Mouse (Mus musculus): ENCODE results near the gene Cd79b.
A peak's percentile ranks its signal among the peaks of the same experiment; 100 is the strongest.
"Not testable (repeated sequence)": the region's sequence is repeated elsewhere in the genome, so short reads cannot be mapped to it uniquely, and the experiment has no call there.

Gene Cd79b

DNA sequence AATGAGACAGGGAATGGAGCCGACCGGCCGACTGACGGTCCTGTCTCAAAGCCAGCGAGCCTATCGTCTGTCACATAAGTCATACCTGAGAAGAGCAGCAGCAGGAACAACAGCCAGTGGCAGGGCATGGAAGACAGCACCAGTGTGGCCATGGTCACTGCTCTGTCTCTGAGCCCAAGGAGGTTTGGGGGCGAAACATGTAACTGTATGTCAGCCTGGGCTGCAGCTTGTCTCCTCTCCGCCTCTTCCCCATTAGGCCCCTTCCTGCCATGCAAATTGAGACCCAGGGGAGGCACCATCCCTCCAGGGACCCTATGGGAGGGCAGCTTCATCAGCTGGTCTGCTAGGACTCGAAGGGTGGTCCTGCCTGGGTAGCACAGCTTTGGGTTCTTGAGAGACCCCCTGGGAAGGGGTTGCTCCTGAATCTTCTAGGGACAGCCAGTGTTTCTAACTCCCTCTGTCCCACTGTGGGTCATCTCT lies at the start of gene Cd79b:
Gene Cd79b, minus strand, starts transcription at position 430 of the 480 bp plus-strand sequence.
- no peak for DNase-seq

DNA sequence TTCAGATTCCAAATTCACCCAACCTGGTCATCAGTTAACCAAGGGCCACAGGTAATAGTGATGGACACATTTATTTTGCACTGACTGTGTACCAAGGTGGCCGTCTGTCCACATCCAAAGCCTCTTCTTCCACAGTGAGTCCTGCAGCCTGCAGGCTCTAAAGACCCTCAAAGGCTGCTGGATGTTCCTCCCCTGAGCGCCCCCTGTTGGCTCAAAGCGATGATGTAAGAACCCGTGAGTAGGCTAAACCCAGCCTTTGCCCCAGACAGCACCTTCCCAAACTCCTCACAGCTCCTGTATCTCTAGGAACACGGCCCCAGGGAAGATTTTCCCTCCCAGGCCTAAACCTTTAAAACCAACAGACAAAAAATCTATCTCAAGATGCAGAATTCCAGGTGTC lies 44.8 kb upstream of the Cd79b start:
- no peak for DNase-seq

GRCm38 (mm10) chr11:106355382-106356128 lies 41.0 kb upstream of the Cd79b start:
- DNase-seq = peak; percentile 58 to 70

DNA sequence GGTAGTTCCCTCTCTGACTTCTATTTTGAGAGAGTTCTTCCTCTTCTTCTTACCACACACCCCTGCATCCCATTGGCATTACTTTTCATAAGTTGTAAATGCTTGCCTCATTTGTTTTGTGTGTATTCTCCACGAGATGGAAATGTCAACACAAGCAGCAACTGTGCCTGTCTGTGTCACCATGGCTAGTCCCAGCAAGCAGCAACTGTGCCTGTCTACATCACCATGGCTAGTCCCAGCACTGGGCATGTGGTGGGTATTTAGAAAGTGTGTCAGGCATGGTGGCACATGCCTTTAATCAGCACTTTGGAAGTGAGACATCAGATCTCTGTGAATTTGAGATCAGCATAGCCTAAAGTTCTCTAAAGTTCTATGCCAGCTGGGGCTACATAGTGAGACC lies 39.6 kb upstream of the Cd79b start:
- no peak for DNase-seq

- no peak for DNase-seq
Observed at GRCm38 (mm10) chr11:106353188-106353587, 38.6 kb upstream of the Cd79b start, which contains the start of gene Scn4a. TSS of gene Scn4a (minus strand) at chr11:106353288.

DNA sequence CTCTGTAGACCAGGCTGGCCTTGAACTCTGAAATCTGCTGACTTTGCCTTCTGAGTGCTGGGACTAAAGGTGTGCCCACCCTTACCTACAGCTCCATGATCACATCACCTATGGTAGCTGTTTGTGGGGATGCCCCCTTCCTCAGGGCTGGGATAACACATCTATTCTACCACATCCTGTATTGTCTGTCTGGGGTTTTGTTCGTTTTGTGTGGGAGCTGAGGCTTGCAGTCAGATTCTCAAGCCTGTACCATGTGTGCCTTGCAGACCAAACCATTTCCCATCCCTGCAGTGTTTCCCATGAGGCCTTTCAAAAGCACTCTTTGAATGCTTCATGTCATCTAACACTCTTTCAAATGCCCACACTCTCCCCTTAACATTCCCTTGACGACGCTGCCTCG lies 37.4 kb upstream of the Cd79b start:
- no peak for DNase-seq

DNA sequence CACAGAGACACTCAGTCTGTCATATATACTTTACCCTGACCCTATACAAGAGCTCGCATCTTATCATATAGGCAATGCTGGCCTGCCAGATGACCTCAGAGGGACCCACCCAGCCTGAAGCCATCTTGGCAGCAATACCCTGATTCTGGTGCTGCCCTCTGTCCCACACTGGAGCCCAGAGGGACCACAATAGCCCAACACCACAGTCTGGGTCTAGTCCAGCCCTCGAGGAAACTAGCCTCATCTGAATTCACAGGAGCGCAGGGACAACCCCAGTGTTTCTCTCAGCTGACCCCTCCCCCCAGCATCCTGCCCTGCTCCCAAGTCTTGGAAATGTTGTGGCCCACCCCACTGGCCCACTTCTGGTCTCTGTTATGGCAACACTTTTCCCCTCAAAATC lies 36.7 kb upstream of the Cd79b start:
- no peak for DNase-seq

GRCm38 (mm10) chr11:106350853-106351252 lies 36.3 kb upstream of the Cd79b start:
- no peak for DNase-seq

GRCm38 (mm10) chr11:106349772-106350171 lies 35.2 kb upstream of the Cd79b start:
- no peak for DNase-seq

GRCm38 (mm10) chr11:106344910-106345309 lies 30.3 kb upstream of the Cd79b start:
- no peak for DNase-seq

DNA sequence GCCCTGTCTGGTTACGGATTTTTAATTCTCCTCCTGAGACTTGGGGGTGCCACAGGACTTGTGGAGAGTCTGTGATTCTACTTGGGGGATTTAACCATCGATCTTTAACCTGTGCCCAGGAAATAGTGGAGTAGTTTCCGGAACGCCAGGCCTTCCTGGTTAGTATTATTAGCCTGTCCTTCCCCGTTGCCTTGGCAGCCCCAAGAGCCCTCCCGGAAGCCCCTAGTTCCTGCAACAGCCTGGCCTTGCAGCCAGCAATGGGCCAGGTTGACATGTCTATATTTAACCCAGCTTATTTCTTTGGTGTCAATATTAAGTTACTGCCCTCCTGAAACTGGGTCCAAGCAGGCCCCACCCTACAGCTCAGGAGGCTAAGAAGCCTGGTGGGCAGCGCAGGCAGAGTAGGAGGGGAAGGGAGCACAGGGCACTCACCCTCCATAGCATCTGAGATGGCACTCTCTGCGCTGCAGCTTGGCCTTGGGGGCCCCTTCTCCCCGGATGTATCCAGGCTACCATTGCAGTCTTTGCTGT lies 26.5 kb upstream of the Cd79b start:
- no peak for DNase-seq

DNA sequence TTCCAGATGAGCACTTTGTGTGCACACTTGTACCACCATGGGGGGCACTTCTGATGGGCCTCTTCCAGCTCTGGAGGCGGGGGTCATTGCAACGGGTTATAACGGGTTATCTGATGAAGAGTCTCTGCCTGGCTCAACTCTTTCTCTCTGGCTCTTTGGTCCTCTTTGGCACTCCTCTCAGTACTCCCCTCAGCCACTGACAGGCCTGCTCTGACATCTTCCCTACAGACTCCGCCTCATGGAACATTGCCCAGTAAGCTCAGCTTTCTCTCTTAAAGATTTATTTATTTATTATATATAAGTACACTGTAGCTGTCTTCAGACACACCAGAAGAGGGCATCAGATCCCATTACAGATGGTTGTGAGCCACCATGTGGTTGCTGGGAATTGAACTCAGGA lies 24.8 kb upstream of the Cd79b start:
- not testable (repeated sequence) for DNase-seq

DNA sequence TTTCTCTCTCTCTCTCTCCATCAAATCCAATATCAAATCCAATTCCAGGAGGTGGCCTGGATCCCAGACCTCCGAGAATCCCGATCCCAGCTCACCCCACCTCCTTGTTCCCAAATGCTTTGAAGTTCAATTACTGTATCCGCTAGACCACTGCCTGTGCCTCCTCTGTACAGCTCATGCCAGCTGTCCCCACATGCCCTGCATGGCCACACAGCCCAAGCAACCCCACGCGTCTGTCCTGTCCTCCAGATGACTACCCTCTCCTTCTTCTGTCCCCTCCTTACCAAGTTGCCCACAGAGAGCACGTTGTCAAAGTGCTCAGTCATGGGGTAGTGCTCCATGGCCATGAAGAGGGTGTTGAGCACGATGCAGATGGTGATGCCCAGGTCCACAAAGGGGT lies 24.3 kb upstream of the Cd79b start:
- no peak for DNase-seq

- DNase-seq = no peak
Observed at GRCm38 (mm10) chr11:106338029-106338428, 23.5 kb upstream of the Cd79b start.

GRCm38 (mm10) chr11:106334066-106334465 lies 19.5 kb upstream of the Cd79b start:
- no peak for DNase-seq

GRCm38 (mm10) chr11:106332458-106332857 lies 17.9 kb upstream of the Cd79b start:
- DNase-seq = peak; percentile 35 to 41

DNA sequence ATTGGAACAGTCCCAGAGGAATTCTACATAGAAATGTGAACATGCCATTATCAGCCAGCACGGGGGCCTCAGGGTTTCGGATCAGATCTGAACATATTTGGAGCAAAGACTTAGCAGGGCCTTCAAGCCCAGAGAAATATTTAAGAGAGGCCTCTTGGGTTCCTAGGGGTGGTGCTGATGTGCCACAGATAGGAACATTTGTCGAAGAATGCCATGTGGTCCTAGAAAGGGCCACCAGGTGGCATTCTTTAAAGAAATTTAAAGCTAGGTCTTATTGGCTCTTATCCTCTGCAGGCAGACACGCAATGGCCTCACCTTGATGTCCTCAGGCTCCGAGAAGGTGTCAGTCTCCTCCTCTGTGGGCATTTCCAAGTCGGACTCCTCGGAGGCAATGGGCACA lies 15.1 kb upstream of the Cd79b start:
- peak; percentile 37 to 47 for DNase-seq

DNA sequence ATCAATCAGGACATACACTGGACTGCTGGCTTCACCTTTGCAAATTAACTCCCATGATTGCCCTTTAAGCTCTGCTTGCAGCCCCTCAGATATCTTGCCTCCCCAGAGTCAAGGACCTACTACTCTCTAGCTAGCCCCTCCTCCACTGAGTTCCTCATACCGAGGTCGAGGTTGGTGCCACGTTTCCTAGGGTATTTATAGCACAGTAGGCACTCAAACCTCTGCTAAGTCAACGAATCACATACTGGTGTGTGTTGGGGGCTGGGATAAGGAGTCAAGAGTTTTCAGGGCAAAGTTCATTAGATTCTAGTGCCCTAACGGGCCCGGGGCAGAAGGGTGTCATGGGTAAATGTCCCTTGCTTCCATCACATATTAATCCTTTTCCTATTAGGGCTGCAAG lies 14.6 kb upstream of the Cd79b start:
- DNase-seq = no peak

- no peak for DNase-seq
Observed at GRCm38 (mm10) chr11:106328521-106328920, 14.0 kb upstream of the Cd79b start.

DNA sequence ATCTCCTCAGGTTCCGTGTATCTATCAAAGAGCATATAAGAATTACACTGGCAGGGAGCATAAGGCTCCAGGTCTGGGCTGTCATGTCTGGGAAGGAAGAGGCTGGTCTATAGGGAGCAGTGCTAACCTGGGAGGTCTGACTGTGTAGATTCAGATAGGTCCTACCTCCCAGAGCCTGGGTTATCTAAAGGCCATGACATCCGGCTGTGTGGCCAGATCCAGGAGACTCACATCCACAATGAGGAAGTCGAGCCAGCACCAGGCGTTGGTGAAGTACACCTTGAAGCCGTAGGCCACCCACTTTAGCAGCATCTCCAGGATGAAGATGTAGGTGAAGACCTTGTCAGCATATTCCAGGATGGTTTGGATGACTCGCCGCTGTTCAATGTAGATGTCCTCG lies 11.9 kb upstream of the Cd79b start:
- DNase-seq = no peak

DNA sequence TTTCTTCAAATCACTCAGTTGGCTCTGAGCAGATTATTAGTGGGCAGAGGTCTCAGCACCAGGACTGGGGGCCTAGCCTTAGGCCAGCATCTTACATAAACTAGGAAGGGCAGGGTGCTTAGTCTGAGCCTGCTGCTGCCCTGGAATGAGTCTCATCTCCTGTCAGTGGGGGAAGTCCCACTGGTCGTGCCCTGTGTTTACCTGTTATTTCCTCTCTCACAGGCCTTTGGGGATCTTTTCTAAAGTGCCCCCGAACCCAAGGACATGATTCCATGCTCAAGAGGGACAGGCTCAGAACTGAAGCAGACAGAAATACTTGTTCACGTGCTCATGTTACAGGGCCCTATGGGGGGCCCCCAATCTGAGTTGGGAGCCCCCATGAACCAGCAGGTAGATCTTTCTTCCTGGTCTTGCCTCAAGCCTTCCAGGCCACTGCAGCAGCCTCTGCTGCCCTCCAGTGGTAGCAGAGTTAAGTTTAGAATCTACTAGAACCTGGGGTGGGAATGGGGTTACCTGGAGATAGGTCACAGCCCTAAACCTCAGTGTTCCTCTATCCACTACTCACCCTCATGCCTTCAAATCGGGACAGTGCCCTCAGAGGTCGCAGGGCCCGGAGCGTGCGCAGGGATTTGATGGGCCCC lies 11.1 kb upstream of the Cd79b start:
- peak; percentile 72 to 78 for DNase-seq

DNA sequence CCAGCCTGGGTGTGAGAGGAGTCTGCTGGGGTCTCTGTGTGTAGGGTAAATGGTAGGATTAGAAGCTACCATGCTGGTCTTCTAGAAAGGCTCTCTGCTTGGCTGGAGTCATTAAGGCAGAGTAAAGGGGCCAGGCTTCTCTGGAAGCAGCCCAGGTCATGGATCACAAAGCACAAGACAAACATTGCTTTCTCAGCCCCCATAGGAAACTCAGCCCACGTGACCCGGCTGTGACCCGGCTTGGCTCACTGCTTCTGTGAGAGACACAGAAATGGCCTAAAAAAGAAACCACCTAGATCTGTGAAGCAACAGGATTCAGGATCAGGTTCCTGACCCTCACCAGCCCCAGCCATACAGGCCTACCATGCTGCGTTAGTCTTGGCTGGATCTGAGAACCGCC lies 10.3 kb upstream of the Cd79b start:
- no peak for DNase-seq

DNA sequence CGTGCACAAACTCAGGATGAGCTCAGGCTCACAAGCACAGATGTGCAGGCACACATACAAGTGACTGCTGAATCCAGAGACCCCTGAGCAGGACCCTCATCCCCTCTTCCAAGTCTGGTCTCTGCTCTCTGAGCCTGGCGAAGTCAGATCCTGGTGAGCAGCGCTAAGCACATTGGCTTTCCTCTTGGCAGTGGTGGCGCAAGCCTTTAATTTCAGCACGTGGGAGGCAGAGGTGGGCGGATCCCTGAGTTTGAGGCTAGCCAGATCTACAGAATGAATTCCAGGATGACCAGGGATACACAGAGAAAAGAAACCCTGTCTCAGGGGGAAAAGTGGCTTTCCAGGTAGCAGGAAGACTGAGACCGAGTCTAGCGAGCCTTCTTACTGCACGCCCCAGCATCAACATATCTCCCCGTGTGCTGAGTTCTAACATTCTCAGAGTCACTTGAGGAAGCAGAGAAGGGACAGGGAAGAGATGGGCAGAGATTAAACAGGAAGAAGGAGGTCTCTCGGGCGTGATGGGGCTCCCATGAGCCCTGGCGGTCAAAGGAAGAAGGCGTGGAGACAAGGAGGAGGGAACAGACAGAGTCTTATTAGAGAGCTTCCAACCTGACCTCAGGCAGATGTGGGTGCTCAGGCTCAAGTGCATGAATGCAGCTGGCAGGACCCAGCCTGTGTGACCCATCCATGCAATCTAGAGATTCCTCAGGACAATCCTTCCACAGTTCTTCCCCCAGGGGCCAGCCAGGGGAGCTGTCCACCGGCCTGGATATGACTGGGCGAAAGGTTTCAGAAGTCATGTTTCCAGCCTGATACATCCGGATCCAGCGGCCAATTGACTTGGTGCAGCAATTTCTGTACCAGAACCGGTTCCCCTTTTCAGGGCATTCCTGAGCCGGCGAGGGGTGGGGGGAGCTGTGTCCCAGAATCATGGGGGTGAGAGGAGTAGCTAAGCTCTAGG lies 4.1 kb upstream of the Cd79b start:
- no peak for DNase-seq

All from cerebellum, postnatal 36 days (tissue).